Mouse (Mus musculus): Measurements from ENCODE around the gene Gna13.

Gene Gna13

GRCm38 (mm10) chr11:109349652-109350316 lies 12.8 kb upstream of the Gna13 start:
- no peak for DNase-seq (ENCODE audit: low spot score)

- DNase-seq (ENCODE audit: low spot score) = no peak
These were observed 12.3 kb upstream of the Gna13 start for GRCm38 (mm10) chr11:109350317-109350714.

GRCm38 (mm10) chr11:109351489-109351888 lies 11.1 kb upstream of the Gna13 start:
- DNase-seq (ENCODE audit: low spot score) = no peak

- DNase-seq (ENCODE audit: low spot score) = no peak
These were observed 9.0 kb upstream of the Gna13 start for GRCm38 (mm10) chr11:109353391-109354235.

GRCm38 (mm10) chr11:109354236-109354613 lies 8.4 kb upstream of the Gna13 start:
- DNase-seq (ENCODE audit: low spot score) = no peak

GRCm38 (mm10) chr11:109355771-109356388 lies 6.8 kb upstream of the Gna13 start:
- no peak for DNase-seq (ENCODE audit: low spot score)

GRCm38 (mm10) chr11:109357171-109357570 lies 5.5 kb upstream of the Gna13 start:
- no peak for DNase-seq (ENCODE audit: low spot score)

- no peak for DNase-seq (ENCODE audit: low spot score)
These were observed 4.1 kb upstream of the Gna13 start for GRCm38 (mm10) chr11:109358549-109358948.

- DNase-seq (ENCODE audit: low spot score) = no peak
These were observed 3.4 kb upstream of the Gna13 start for GRCm38 (mm10) chr11:109359043-109359752.

GRCm38 (mm10) chr11:109360102-109360501 lies 2.5 kb upstream of the Gna13 start:
- DNase-seq (ENCODE audit: low spot score) = no peak

GRCm38 (mm10) chr11:109360581-109361040 lies 2.0 kb upstream of the Gna13 start:
- no peak for DNase-seq (ENCODE audit: low spot score)

GRCm38 (mm10) chr11:109361241-109361630 lies 1.4 kb upstream of the Gna13 start:
- DNase-seq (ENCODE audit: low spot score) = no peak

GRCm38 (mm10) chr11:109361631-109362462 lies 784 bp upstream of the Gna13 start:
- DNase-seq (ENCODE audit: low spot score) = no peak

- no peak for DNase-seq (ENCODE audit: low spot score)
These were observed 831 bp downstream of the Gna13 start for GRCm38 (mm10) chr11:109363191-109364133.

GRCm38 (mm10) chr11:109364337-109364736 lies 1.7 kb downstream of the Gna13 start:
- DNase-seq (ENCODE audit: low spot score) = no peak

GRCm38 (mm10) chr11:109364881-109365280 lies 2.2 kb downstream of the Gna13 start:
- no peak for DNase-seq (ENCODE audit: low spot score)

- no peak for DNase-seq (ENCODE audit: low spot score)
These were observed 3.2 kb downstream of the Gna13 start for GRCm38 (mm10) chr11:109365818-109366217.

- no peak for DNase-seq (ENCODE audit: low spot score)
These were observed 4.4 kb downstream of the Gna13 start for GRCm38 (mm10) chr11:109366802-109367579.

GRCm38 (mm10) chr11:109369026-109369637 lies 6.5 kb downstream of the Gna13 start:
- DNase-seq (ENCODE audit: low spot score) = no peak
